Mouse (Mus musculus): Measurements from ENCODE around the gene Mrps35. TPM values are rescaled to one million over a fixed set of nuclear protein-coding genes. Genes with fewer than 3 reads are reported as not detected.

Gene Mrps35
- 90.0 and 103 TPM in 2 replicates for polyA plus RNA-seq (2014; fragmentation: Nextera tagmentation; extraction: Ambion mirVana)

GRCm38 (mm10) chr6:147042291-147043290, at the start of gene Mrps35:
Gene Mrps35 (plus strand): TSS chr6:147042764.
- Histone ChIP-seq H3K27me3 (ENCODE audit: control insufficient read depth, insufficient read depth, low read length) (no peaks in the 10 kb centered on the region), H3K36me3 (ENCODE audit: control insufficient read depth, insufficient read depth, low read length) (no peaks in the 10 kb centered on the region), H3K27ac (ENCODE audit: low read depth, low read length) (peak within 1 kb of the TSS; percentile 51), H3K4me2 (ENCODE audit: low read depth) (peak within 1 kb of the TSS; percentile 33), H3K9me3 (ENCODE audit: control insufficient read depth, low read length) (no peaks in the 10 kb centered on the region), H3K9ac (ENCODE audit: low read length) (peak within 1 kb of the TSS; percentile 91), H3K4me1 (ENCODE audit: control insufficient read depth, insufficient read depth, low read length) (peaks cover 4% of the 10 kb centered on the region), H3K4me3 (ENCODE audit: low read depth, low read length) (peak within 1 kb of the TSS; percentile 84)
- peak; percentile 99 for ATAC-seq (ENCODE audit: insufficient read depth, low FRiP score, low TSS enrichment)
- WGBS = 5% methylated on average over 64 of the region's 66 CpGs
- DNase-seq (ENCODE audit: low spot score) = peak; percentile 90

- H3K27ac ChIP-seq (ENCODE audit: low read depth, low read length) = no peak overlapping the region
- H3K27me3 ChIP-seq (ENCODE audit: control insufficient read depth, insufficient read depth, low read length) = no peaks in the 10 kb centered on the region
- WGBS = 46% methylated on average over 5 of the region's 5 CpGs
- no peak overlapping the region for H3K9ac ChIP-seq (ENCODE audit: low read length)
- no peak overlapping the region for H3K4me3 ChIP-seq (ENCODE audit: low read depth, low read length)
- no peak for ATAC-seq (ENCODE audit: insufficient read depth, low FRiP score, low TSS enrichment)
- H3K4me2 ChIP-seq (ENCODE audit: low read depth) = no peak overlapping the region
- no peaks in the 10 kb centered on the region for H3K4me1 ChIP-seq (ENCODE audit: control insufficient read depth, insufficient read depth, low read length)
- peak; percentile 45 for DNase-seq (ENCODE audit: low spot score)
- H3K9me3 ChIP-seq (ENCODE audit: control insufficient read depth, low read length) = no peaks in the 10 kb centered on the region
- no peaks in the 10 kb centered on the region for H3K36me3 ChIP-seq (ENCODE audit: control insufficient read depth, insufficient read depth, low read length)
These were observed 48.3 kb upstream of the Mrps35 start for GRCm38 (mm10) chr6:146994236-146994635.

- Histone ChIP-seq H3K9ac (ENCODE audit: low read length) (no peak overlapping the region), H3K9me3 (ENCODE audit: control insufficient read depth, low read length) (no peaks in the 10 kb centered on the region), H3K4me3 (ENCODE audit: low read depth, low read length) (no peak overlapping the region), H3K4me2 (ENCODE audit: low read depth) (no peak overlapping the region), H3K27ac (ENCODE audit: low read depth, low read length) (no peak overlapping the region), H3K27me3 (ENCODE audit: control insufficient read depth, insufficient read depth, low read length) (no peaks in the 10 kb centered on the region), H3K4me1 (ENCODE audit: control insufficient read depth, insufficient read depth, low read length) (no peaks in the 10 kb centered on the region), H3K36me3 (ENCODE audit: control insufficient read depth, insufficient read depth, low read length) (no peaks in the 10 kb centered on the region)
- ATAC-seq (ENCODE audit: insufficient read depth, low FRiP score, low TSS enrichment) = no peak
- 76% methylated on average over 2 of the region's 2 CpGs for WGBS
- no peak for DNase-seq (ENCODE audit: low spot score)
These were observed 47.2 kb upstream of the Mrps35 start for GRCm38 (mm10) chr6:146995391-146995790.

- DNase-seq (ENCODE audit: low spot score) (no peak), ATAC-seq (ENCODE audit: insufficient read depth, low FRiP score, low TSS enrichment) (no peak)
- H3K4me2 ChIP-seq (ENCODE audit: low read depth) = no peak overlapping the region
- no peak overlapping the region for H3K27ac ChIP-seq (ENCODE audit: low read depth, low read length)
- H3K36me3 ChIP-seq (ENCODE audit: control insufficient read depth, insufficient read depth, low read length) = no peaks in the 10 kb centered on the region
- H3K4me3 ChIP-seq (ENCODE audit: low read depth, low read length) = no peak overlapping the region
- H3K27me3 ChIP-seq (ENCODE audit: control insufficient read depth, insufficient read depth, low read length) = no peaks in the 10 kb centered on the region
- no peaks in the 10 kb centered on the region for H3K9me3 ChIP-seq (ENCODE audit: control insufficient read depth, low read length)
- no peaks in the 10 kb centered on the region for H3K4me1 ChIP-seq (ENCODE audit: control insufficient read depth, insufficient read depth, low read length)
- 86% methylated on average over 6 of the region's 6 CpGs for WGBS
- H3K9ac ChIP-seq (ENCODE audit: low read length) = no peak overlapping the region
These were observed 46.7 kb upstream of the Mrps35 start for GRCm38 (mm10) chr6:146995878-146996277.

GRCm38 (mm10) chr6:146997006-146997405, 45.6 kb upstream of the Mrps35 start:
- ATAC-seq (ENCODE audit: insufficient read depth, low FRiP score, low TSS enrichment) (no peak), DNase-seq (ENCODE audit: low spot score) (no peak)
- H3K9ac ChIP-seq (ENCODE audit: low read length) = no peak overlapping the region
- H3K27ac ChIP-seq (ENCODE audit: low read depth, low read length) = no peak overlapping the region
- H3K4me2 ChIP-seq (ENCODE audit: low read depth) = no peak overlapping the region
- H3K9me3 ChIP-seq (ENCODE audit: control insufficient read depth, low read length) = no peaks in the 10 kb centered on the region
- no peaks in the 10 kb centered on the region for H3K27me3 ChIP-seq (ENCODE audit: control insufficient read depth, insufficient read depth, low read length)
- WGBS = 90% methylated on average over 6 of the region's 6 CpGs
- H3K4me1 ChIP-seq (ENCODE audit: control insufficient read depth, insufficient read depth, low read length) = no peaks in the 10 kb centered on the region
- H3K36me3 ChIP-seq (ENCODE audit: control insufficient read depth, insufficient read depth, low read length) = no peaks in the 10 kb centered on the region; the same call in 1 of the 2 replicates
- H3K4me3 ChIP-seq (ENCODE audit: low read depth, low read length) = no peak overlapping the region

- H3K4me1 ChIP-seq (ENCODE audit: control insufficient read depth, insufficient read depth, low read length) = no peaks in the 10 kb centered on the region
- no peak overlapping the region for H3K4me3 ChIP-seq (ENCODE audit: low read depth, low read length)
- 86% methylated on average over 4 of the region's 4 CpGs for WGBS
- no peak overlapping the region for H3K27ac ChIP-seq (ENCODE audit: low read depth, low read length)
- ATAC-seq (ENCODE audit: insufficient read depth, low FRiP score, low TSS enrichment) (no peak), DNase-seq (ENCODE audit: low spot score) (no peak)
- H3K9me3 ChIP-seq (ENCODE audit: control insufficient read depth, low read length) = no peaks in the 10 kb centered on the region
- H3K9ac ChIP-seq (ENCODE audit: low read length) = no peak overlapping the region
- H3K36me3 ChIP-seq (ENCODE audit: control insufficient read depth, insufficient read depth, low read length) = no peaks in the 10 kb centered on the region; the same call in 1 of the 2 replicates
- H3K27me3 ChIP-seq (ENCODE audit: control insufficient read depth, insufficient read depth, low read length) = no peaks in the 10 kb centered on the region
- no peak overlapping the region for H3K4me2 ChIP-seq (ENCODE audit: low read depth)
These were observed 43.9 kb upstream of the Mrps35 start for GRCm38 (mm10) chr6:146998710-146999109.

GRCm38 (mm10) chr6:146999302-146999701, 43.3 kb upstream of the Mrps35 start:
- no peaks in the 10 kb centered on the region for H3K9me3 ChIP-seq (ENCODE audit: control insufficient read depth, low read length)
- 91% methylated on average over 9 of the region's 9 CpGs for WGBS
- H3K4me1 ChIP-seq (ENCODE audit: control insufficient read depth, insufficient read depth, low read length) = no peaks in the 10 kb centered on the region
- H3K27ac ChIP-seq (ENCODE audit: low read depth, low read length) = no peak overlapping the region
- no peaks in the 10 kb centered on the region; the same call in 1 of the 2 replicates for H3K36me3 ChIP-seq (ENCODE audit: control insufficient read depth, insufficient read depth, low read length)
- DNase-seq (ENCODE audit: low spot score) = no peak
- H3K4me2 ChIP-seq (ENCODE audit: low read depth) = no peak overlapping the region
- H3K9ac ChIP-seq (ENCODE audit: low read length) = no peak overlapping the region
- ATAC-seq (ENCODE audit: insufficient read depth, low FRiP score, low TSS enrichment) = no peak
- H3K27me3 ChIP-seq (ENCODE audit: control insufficient read depth, insufficient read depth, low read length) = no peaks in the 10 kb centered on the region
- no peak overlapping the region for H3K4me3 ChIP-seq (ENCODE audit: low read depth, low read length)

GRCm38 (mm10) chr6:146999755-147000154, 42.8 kb upstream of the Mrps35 start:
- no peak overlapping the region for H3K4me3 ChIP-seq (ENCODE audit: low read depth, low read length)
- 45% methylated on average over 2 of the region's 2 CpGs for WGBS
- H3K4me2 ChIP-seq (ENCODE audit: low read depth) = no peak overlapping the region
- no peaks in the 10 kb centered on the region; the same call in 1 of the 2 replicates for H3K36me3 ChIP-seq (ENCODE audit: control insufficient read depth, insufficient read depth, low read length)
- no peaks in the 10 kb centered on the region for H3K4me1 ChIP-seq (ENCODE audit: control insufficient read depth, insufficient read depth, low read length)
- H3K9ac ChIP-seq (ENCODE audit: low read length) = no peak overlapping the region
- H3K27ac ChIP-seq (ENCODE audit: low read depth, low read length) = no peak overlapping the region
- DNase-seq (ENCODE audit: low spot score) = no peak
- H3K9me3 ChIP-seq (ENCODE audit: control insufficient read depth, low read length) = no peaks in the 10 kb centered on the region
- no peaks in the 10 kb centered on the region for H3K27me3 ChIP-seq (ENCODE audit: control insufficient read depth, insufficient read depth, low read length)
- 0 out of 2 replicates have a peak, but pooled peaks have one; percentile 35 for ATAC-seq (ENCODE audit: insufficient read depth, low FRiP score, low TSS enrichment)

Measured in neural tube, embryonic 11.5 days (tissue).